8 mouse cellular contexts compared by ENCODE assay signal in the genomic region with DNA sequence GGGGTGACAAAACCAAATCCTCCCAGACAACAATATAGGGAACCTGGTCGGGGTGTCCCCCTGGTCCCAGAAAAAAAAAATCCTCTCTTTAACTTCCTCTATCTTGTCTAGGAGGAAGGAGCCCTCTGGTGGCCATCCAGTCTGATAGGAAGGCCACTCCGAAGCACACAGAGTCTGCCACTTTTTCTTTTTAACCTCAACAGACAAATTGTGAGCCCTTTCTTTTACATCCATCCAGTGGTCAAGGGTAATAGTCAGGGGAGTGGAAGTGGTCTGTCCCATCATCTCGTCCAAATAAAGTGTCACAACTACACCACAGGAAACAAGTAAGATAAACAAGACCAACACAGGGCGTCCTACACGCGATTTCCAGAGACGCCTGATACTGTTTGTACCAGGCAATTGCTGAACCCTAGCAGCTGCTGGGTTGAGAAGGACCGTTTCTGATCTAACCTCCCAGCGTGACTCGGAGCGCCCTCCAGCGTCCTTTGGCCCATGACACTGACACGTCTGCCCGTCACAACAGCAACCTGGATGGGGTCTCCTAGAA. TPM values are rescaled to one million over a fixed set of nuclear protein-coding genes. Genes with fewer than 3 reads are reported as not detected.
A peak's percentile ranks its signal among the peaks of the same experiment; 100 is the strongest.
DNase-seq lines count a peak whose midpoint lies in the region; ATAC-seq and TF ChIP-seq lines count a peak whose summit lies in the region.

No protein-coding gene starts in this region.

- 87% methylated on average over 14 of the region's 14 CpGs for WGBS in hindbrain, embryonic 11.5 days
- 87% methylated on average over 14 of the region's 14 CpGs for whole genome bisulfite sequencing in hindbrain, embryonic 12.5 days

- H3K4me3 ChIP-seq in left cerebral cortex, adult 2 months, result no peak overlapping the region
- H3K4me3 ChIP-seq in hindbrain, embryonic 11.5 days (ENCODE audit: low read depth, low read length), result no peak overlapping the region
- H3K4me3 ChIP-seq in hindbrain, embryonic 12.5 days, result no peak overlapping the region

- DNase-seq in CD4-positive, CD25-positive, alpha-beta regulatory T cell, adult 2 months (ENCODE audit: low read depth, low spot score), result peak; percentile 29
- DNase-seq in left cerebral cortex, adult 2 months (ENCODE audit: extremely low spot score in 1 of 2, low spot score in 2 of 2), result peak in 1 of 2 experiments; percentile 10
- no peak for DNase-seq in left cerebral cortex, adult 9 months (ENCODE audit: low spot score in 2 of 2)
- no peak for DNase-seq in hindbrain, embryonic 11.5 days (ENCODE audit: low spot score)

- ATAC-seq in CD4-positive, CD25-positive, alpha-beta regulatory T cell, adult 4 months, result no peak
- ATAC-seq in hematopoietic stem cell, adult 5-6 weeks (replicated peaks in 1 of 2; ENCODE audit: insufficient read depth in 1 of 2, low FRiP score in 2 of 2, low TSS enrichment in 1 of 2, low read depth in 1 of 2, poor library complexity in 2 of 2, severe bottlenecking in 2 of 2), result peak; percentile 51 to 62
- peak; percentile 81 for ATAC-seq in megakaryocyte, adult 5-6 weeks (ENCODE audit: poor library complexity, severe bottlenecking)
- ATAC-seq in hindbrain, embryonic 11.5 days (ENCODE audit: low FRiP score), result no peak
- ATAC-seq in hindbrain, embryonic 12.5 days (ENCODE audit: low FRiP score), result no peak

- H3K27ac ChIP-seq in left cerebral cortex, adult 2 months, result no peak overlapping the region
- H3K27ac ChIP-seq in hindbrain, embryonic 11.5 days (ENCODE audit: low read depth, low read length), result no peak overlapping the region
- H3K27ac ChIP-seq in hindbrain, embryonic 12.5 days, result no peak overlapping the region

- intact Hi-C loops in left cerebral cortex, adult 2 months (cut with DNase I), result no loop called here

- no peaks in the 10 kb centered on the region for H3K27me3 ChIP-seq in hindbrain, embryonic 11.5 days (ENCODE audit: control insufficient read depth, insufficient read depth, low read length)
- no peaks in the 10 kb centered on the region for H3K27me3 ChIP-seq in hindbrain, embryonic 12.5 days

- H3K9ac ChIP-seq in hindbrain, embryonic 11.5 days (ENCODE audit: low read depth, low read length), result no peak overlapping the region
- H3K9ac ChIP-seq in hindbrain, embryonic 12.5 days, result no peak overlapping the region

- TF ChIP-seq CTCF in left cerebral cortex, adult 2 months (IDR thresholded peaks at IDR 0.05), result peak; percentile 65

- H3K9me3 ChIP-seq in hindbrain, embryonic 11.5 days (ENCODE audit: control insufficient read depth, low read length), result no peaks in the 10 kb centered on the region
- no peaks in the 10 kb centered on the region for H3K9me3 ChIP-seq in hindbrain, embryonic 12.5 days (replicated peaks)

- no peak overlapping the region for H3K4me2 ChIP-seq in hindbrain, embryonic 11.5 days (replicated peaks; ENCODE audit: low read depth, low read length)
- no peak overlapping the region for H3K4me2 ChIP-seq in hindbrain, embryonic 12.5 days (replicated peaks)

- no peaks in the 10 kb centered on the region for H3K4me1 ChIP-seq in hindbrain, embryonic 11.5 days (replicated peaks; ENCODE audit: control insufficient read depth, insufficient read depth, low read length)
- H3K4me1 ChIP-seq in hindbrain, embryonic 12.5 days, result peaks cover 6% of the 10 kb centered on the region; the same call in 1 of the 2 replicates

- H3K36me3 ChIP-seq in hindbrain, embryonic 11.5 days (ENCODE audit: control insufficient read depth, insufficient read depth, low read length), result no peaks in the 10 kb centered on the region
- no peaks in the 10 kb centered on the region for H3K36me3 ChIP-seq in hindbrain, embryonic 12.5 days

RNA-seq across cellular contexts. Expression of gene Gbgt1, which starts 1.4 kb away (rescaled TPM):
- not detected for polyA plus RNA-seq in CD4-positive, CD25-positive, alpha-beta regulatory T cell, adult 4 months (2017; shearing (Covaris generic))
- total RNA-seq in left cerebral cortex, adult 2 months (2021), result 1 to 10 TPM; 1.8 to 2.9 TPM
- total RNA-seq in hematopoietic stem cell, adult 5-6 weeks (2017), result not detected in 2 replicates
- total RNA-seq in megakaryocyte, adult 5-6 weeks (2015), result not detected in 2 replicates
- 0.48 TPM in 1 of 2 replicates, not detected in the other for total RNA-seq in megakaryocyte, adult 5-6 weeks (2017)
- 0.38 and 1.1 TPM in 2 replicates for polyA plus RNA-seq in hindbrain, embryonic 11.5 days (2014; fragmentation: Nextera tagmentation; extraction: Ambion mirVana)
- polyA plus RNA-seq in hindbrain, embryonic 12.5 days (2016; fragmentation: Nextera tagmentation; extraction: Ambion mirVana), result 0.67 and 0.72 TPM in 2 replicates

RNA-seq across cellular contexts. Expression of gene Gm10134, which starts 10.6 kb away (rescaled TPM):
- not detected for polyA plus RNA-seq in CD4-positive, CD25-positive, alpha-beta regulatory T cell, adult 4 months (2017; shearing (Covaris generic))
- total RNA-seq in left cerebral cortex, adult 2 months (2021), result 1 to 10 TPM in 1 of 2 experiments, not detected in 1; 1.9 TPM
- not detected in 2 replicates for total RNA-seq in hematopoietic stem cell, adult 5-6 weeks (2017)
- total RNA-seq in megakaryocyte, adult 5-6 weeks (2015), result not detected in 2 replicates
- total RNA-seq in megakaryocyte, adult 5-6 weeks (2017), result not detected in 2 replicates
- polyA plus RNA-seq in hindbrain, embryonic 11.5 days (2014; fragmentation: Nextera tagmentation; extraction: Ambion mirVana), result 0.73 TPM in 1 of 2 replicates, not detected in the other
- polyA plus RNA-seq in hindbrain, embryonic 12.5 days (2016; fragmentation: Nextera tagmentation; extraction: Ambion mirVana), result 1.8 and 2.8 TPM in 2 replicates

RNA-seq across cellular contexts. Expression of gene Ralgds, which starts 17.6 kb away (rescaled TPM):
- 1 to 10 TPM; 4.3 to 8.8 TPM for polyA plus RNA-seq in CD4-positive, CD25-positive, alpha-beta regulatory T cell, adult 4 months (2017; shearing (Covaris generic))
- total RNA-seq in left cerebral cortex, adult 2 months (2021), result 10 to 100 TPM; 81.1 to 92.6 TPM
- 12.0 and 20.9 TPM in 2 replicates for total RNA-seq in hematopoietic stem cell, adult 5-6 weeks (2017)
- total RNA-seq in megakaryocyte, adult 5-6 weeks (2015), result 1.4 and 2.3 TPM in 2 replicates
- 1.8 and 2.1 TPM in 2 replicates for total RNA-seq in megakaryocyte, adult 5-6 weeks (2017)
- 55.9 and 63.0 TPM in 2 replicates for polyA plus RNA-seq in hindbrain, embryonic 11.5 days (2014; fragmentation: Nextera tagmentation; extraction: Ambion mirVana)
- polyA plus RNA-seq in hindbrain, embryonic 12.5 days (2016; fragmentation: Nextera tagmentation; extraction: Ambion mirVana), result 96.7 and 108 TPM in 2 replicates

RNA-seq across cellular contexts. Expression of gene Mrps2, which starts 27.4 kb away (rescaled TPM):
- polyA plus RNA-seq in CD4-positive, CD25-positive, alpha-beta regulatory T cell, adult 4 months (2017; shearing (Covaris generic)), result 10 to 100 TPM; 19.5 to 24.0 TPM
- 10 to 100 TPM; 36.1 to 36.8 TPM for total RNA-seq in left cerebral cortex, adult 2 months (2021)
- 26.6 and 31.9 TPM in 2 replicates for total RNA-seq in hematopoietic stem cell, adult 5-6 weeks (2017)
- total RNA-seq in megakaryocyte, adult 5-6 weeks (2015), result 29.0 and 29.3 TPM in 2 replicates
- total RNA-seq in megakaryocyte, adult 5-6 weeks (2017), result 15.7 and 16.7 TPM in 2 replicates
- polyA plus RNA-seq in hindbrain, embryonic 11.5 days (2014; fragmentation: Nextera tagmentation; extraction: Ambion mirVana), result 62.8 and 66.4 TPM in 2 replicates
- 52.5 and 54.3 TPM in 2 replicates for polyA plus RNA-seq in hindbrain, embryonic 12.5 days (2016; fragmentation: Nextera tagmentation; extraction: Ambion mirVana)

RNA-seq across cellular contexts. Expression of gene 1700007K13Rik, which starts 29.1 kb away (rescaled TPM):
- not detected for polyA plus RNA-seq in CD4-positive, CD25-positive, alpha-beta regulatory T cell, adult 4 months (2017; shearing (Covaris generic))
- 1 to 10 TPM; 4.2 TPM for total RNA-seq in left cerebral cortex, adult 2 months (2021)
- total RNA-seq in hematopoietic stem cell, adult 5-6 weeks (2017), result not detected in 2 replicates
- not detected in 2 replicates for total RNA-seq in megakaryocyte, adult 5-6 weeks (2015)
- not detected in 2 replicates for total RNA-seq in megakaryocyte, adult 5-6 weeks (2017)
- 3.2 and 3.4 TPM in 2 replicates for polyA plus RNA-seq in hindbrain, embryonic 11.5 days (2014; fragmentation: Nextera tagmentation; extraction: Ambion mirVana)
- polyA plus RNA-seq in hindbrain, embryonic 12.5 days (2016; fragmentation: Nextera tagmentation; extraction: Ambion mirVana), result 3.7 and 4.0 TPM in 2 replicates

Comparison
In these comparisons a context has a peak if more than half of its experiments do, and no peak if none do; other contexts are left out.
1. ATAC-seq: peak in hematopoietic stem cell, adult 5-6 weeks (2 of 2) and megakaryocyte, adult 5-6 weeks (single experiment); none in CD4-positive, CD25-positive, alpha-beta regulatory T cell, adult 4 months (single experiment), hindbrain, embryonic 11.5 days (single experiment) and hindbrain, embryonic 12.5 days (single experiment).